Mouse (Mus musculus) midbrain, embryonic 16.5 days (tissue): ENCODE measurements at regions not wholly inside any gene's neighbourhood (a gene's known extent, or its start where the extent isn't known, plus 50 kb on each side); places are given as distances from the start of the nearest gene placed in this dataset.

Experiments
- ATAC-seq: fragments of 200-750 bp; cut with Nextera tagmentation; 2 replicates; pipeline ENCODE4 v1.8.0; 2017; ENCODE audit warnings: moderate TSS enrichment
- H3K27ac ChIP-seq: fragments of 300-500 bp; sonication (generic); 2 replicates; pipeline ENCODE4 v1.5.1; 2014; ENCODE audit warnings: mild to moderate bottlenecking, low read length, mixed read lengths
- H3K27me3 ChIP-seq: fragments of 300-500 bp; sonication (generic); 2 replicates; pipeline ENCODE4 v1.6.1; 2014; ENCODE audit warnings: low read depth, low read length, mixed read lengths; ENCODE audit not compliant: control insufficient read depth, insufficient read depth
- H3K36me3 ChIP-seq: fragments of 300-500 bp; sonication (generic); 2 replicates; pipeline ENCODE4 v1.6.1; 2014; ENCODE audit warnings: mild to moderate bottlenecking, low read length, moderate library complexity, mixed read lengths; ENCODE audit not compliant: control insufficient read depth, insufficient read depth
- H3K4me1 ChIP-seq: fragments of 300-500 bp; sonication (generic); 2 replicates; pipeline ENCODE4 v1.6.1; 2014; ENCODE audit warnings: mild to moderate bottlenecking, low read length, mixed read lengths; ENCODE audit not compliant: control insufficient read depth, insufficient read depth
- H3K4me2 ChIP-seq: fragments of 300-500 bp; sonication (generic); 2 replicates; pipeline ENCODE4 v1.6.1; 2014; ENCODE audit warnings: mild to moderate bottlenecking, low read length, mixed read lengths
- H3K4me3 ChIP-seq: fragments of 300-500 bp; sonication (generic); 2 replicates; pipeline ENCODE4 v1.5.1; 2014; ENCODE audit warnings: low read depth, mild to moderate bottlenecking, low read length, moderate library complexity, mixed read lengths
- H3K9ac ChIP-seq: fragments of 300-500 bp; sonication (generic); 2 replicates; pipeline ENCODE4 v1.6.1; 2014; ENCODE audit warnings: low read depth, low read length, mixed read lengths
- H3K9me3 ChIP-seq: fragments of 300-500 bp; sonication (generic); replicated peaks from 2 replicates; pipeline ENCODE4 v1.6.1; 2014; ENCODE audit warnings: mild to moderate bottlenecking, low read length, mixed read lengths; ENCODE audit not compliant: control insufficient read depth, poor library complexity, severe bottlenecking
- WGBS: fragments of 180-500 bp; shearing (Covaris S2); extraction: QIAGEN DNeasy Blood & Tissue Kit; methylation state at CpG from one replicate; pipeline ENCODE4 v1.1.7; 2014; 5-methylcytosine and 5-hydroxymethylcytosine counted together

DNA sequence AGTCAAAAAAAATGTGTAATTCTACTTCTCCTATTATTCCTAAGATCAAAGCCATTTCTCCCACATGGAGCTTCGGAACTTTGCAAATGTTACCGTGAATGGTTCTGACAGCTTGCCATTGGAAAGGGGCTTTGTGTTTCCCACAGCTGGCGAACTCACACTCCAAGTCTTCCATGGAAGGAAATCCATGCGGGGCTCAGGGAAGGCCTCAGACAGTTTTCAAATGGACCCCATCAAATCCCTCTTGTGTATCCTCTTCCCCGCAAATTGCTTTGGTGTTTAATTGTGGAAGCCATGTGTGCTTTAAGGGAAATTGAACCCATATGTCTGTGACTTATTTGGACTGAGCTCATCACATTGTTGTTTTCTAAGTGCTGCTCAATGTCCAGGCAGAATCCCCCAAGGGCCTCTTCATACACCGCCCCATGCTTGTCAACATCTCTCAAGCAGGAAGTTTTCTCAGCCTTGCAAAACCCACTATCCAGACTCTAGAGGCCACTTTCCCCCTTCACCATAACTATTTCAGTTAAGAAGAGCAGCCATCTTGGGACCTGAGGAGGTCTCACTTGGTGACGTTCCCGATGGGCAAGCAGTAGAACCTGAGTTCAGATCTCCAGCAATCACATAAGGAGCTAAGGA lies 310.1 kb upstream of the Prkcq start:
- 62% methylated on average over 8 of the region's 8 CpGs for WGBS
- no peaks in the 10 kb centered on the region for H3K27me3 ChIP-seq
- H3K27ac ChIP-seq = no peak overlapping the region
- no peak for ATAC-seq
- H3K4me2 ChIP-seq = no peak overlapping the region
- H3K36me3 ChIP-seq = no peaks in the 10 kb centered on the region
- no peaks in the 10 kb centered on the region for H3K4me1 ChIP-seq
- no peak overlapping the region for H3K4me3 ChIP-seq
- H3K9me3 ChIP-seq = no peaks in the 10 kb centered on the region
- H3K9ac ChIP-seq = no peak overlapping the region

DNA sequence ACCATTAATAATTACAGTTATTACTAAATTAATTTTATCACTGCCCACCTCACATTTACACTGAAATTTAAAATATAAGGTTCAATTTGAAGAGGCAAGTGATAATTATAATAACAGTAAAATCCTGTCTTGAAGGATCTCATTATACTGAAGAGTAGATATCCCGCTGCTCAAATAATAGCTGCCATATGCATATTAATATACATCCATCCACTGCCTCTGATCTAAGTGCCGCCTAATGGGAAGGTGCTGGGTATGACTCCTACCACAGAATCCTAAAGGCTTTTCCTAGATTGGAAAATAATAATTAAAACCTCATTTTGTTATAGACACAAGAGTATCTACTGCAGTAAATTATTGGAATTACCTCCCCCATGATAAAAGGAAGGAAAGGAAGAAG lies 307.5 kb upstream of the Prkcq start:
- Histone ChIP-seq H3K9ac (no peak overlapping the region), H3K36me3 (no peaks in the 10 kb centered on the region), H3K27ac (no peak overlapping the region), H3K9me3 (no peaks in the 10 kb centered on the region), H3K4me3 (no peak overlapping the region), H3K4me1 (no peaks in the 10 kb centered on the region), H3K27me3 (no peaks in the 10 kb centered on the region), H3K4me2 (no peak overlapping the region)
- 70% methylated on average over 2 of the region's 2 CpGs for WGBS
- ATAC-seq = no peak

DNA sequence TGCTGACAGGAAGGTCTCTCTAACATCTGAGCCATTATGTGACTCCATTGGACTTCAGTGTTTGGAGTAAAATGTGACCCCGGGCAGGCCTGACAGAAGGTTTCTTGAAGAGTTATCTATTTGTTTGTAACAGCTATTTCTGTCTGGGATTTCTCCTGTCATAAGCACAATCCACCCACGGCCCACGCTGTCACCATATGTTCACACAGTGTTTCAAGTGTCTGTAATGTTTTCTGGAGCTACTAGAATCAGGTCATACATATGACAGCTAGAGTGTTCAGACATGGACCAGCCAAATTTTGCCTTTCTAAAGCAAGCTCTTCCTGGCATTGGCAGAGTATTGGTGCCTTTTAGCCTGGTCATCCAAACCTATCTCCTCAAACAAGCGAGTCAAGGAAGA lies 297.6 kb upstream of the Prkcq start:
- Histone ChIP-seq H3K9ac (no peak overlapping the region), H3K36me3 (no peaks in the 10 kb centered on the region), H3K4me3 (no peak overlapping the region), H3K9me3 (no peaks in the 10 kb centered on the region), H3K4me2 (no peak overlapping the region), H3K27ac (no peak overlapping the region), H3K27me3 (no peaks in the 10 kb centered on the region), H3K4me1 (no peaks in the 10 kb centered on the region)
- no peak for ATAC-seq
- WGBS = 90% methylated on average over 4 of the region's 4 CpGs

DNA sequence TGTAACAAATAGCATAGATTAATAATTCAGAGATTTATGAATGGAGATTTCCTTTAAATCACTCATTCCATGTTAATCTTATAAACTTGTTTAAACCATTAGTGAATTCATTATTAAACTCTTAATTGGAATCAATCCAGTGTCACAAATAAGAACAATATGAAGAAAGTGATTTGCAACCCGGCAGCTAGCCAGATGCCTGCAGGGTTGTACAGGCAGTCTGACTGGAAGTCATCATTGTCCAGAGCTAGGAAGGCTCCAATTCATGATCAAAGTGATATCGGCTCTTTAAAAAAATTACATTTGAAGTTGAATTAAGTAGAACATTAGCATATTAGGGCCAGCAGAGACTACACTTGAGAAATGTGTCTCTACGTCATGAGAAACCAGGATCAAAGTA lies 270.0 kb upstream of the Prkcq start:
- Histone ChIP-seq H3K4me1 (no peaks in the 10 kb centered on the region), H3K36me3 (no peaks in the 10 kb centered on the region), H3K9ac (no peak overlapping the region), H3K9me3 (no peaks in the 10 kb centered on the region), H3K4me3 (no peak overlapping the region), H3K4me2 (no peak overlapping the region), H3K27me3 (no peaks in the 10 kb centered on the region), H3K27ac (no peak overlapping the region)
- 67% methylated on average over 3 of the region's 3 CpGs for WGBS
- no peak for ATAC-seq

DNA sequence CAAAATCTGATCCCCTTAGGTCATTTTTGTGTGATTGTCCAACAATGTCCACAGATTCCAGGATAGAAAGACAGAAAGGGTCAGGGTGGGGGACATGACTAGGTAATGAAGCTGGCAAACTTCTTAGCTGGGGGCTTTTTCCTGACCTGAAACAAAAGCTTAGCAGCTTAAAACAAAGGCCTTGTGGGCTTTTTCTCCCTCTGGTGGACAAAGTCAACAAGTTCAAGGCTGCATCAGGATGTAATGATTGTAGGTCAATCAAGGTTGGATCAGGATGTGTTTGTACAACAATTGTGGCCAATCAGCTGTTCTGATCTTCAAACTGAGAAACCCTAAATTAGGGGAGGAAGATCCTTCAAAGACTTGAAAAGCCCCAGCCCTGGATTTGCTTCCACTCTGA lies 252.0 kb upstream of the Prkcq start:
- Histone ChIP-seq H3K36me3 (no peaks in the 10 kb centered on the region), H3K4me1 (peaks cover 7% of the 10 kb centered on the region; the same call in 1 of the 2 replicates), H3K9ac (no peak overlapping the region), H3K27ac (no peak overlapping the region), H3K4me2 (no peak overlapping the region), H3K27me3 (no peaks in the 10 kb centered on the region), H3K4me3 (no peak overlapping the region), H3K9me3 (no peaks in the 10 kb centered on the region)
- no peak for ATAC-seq

GRCm38 (mm10) chr2:10920686-10921485 lies 251.0 kb upstream of the Prkcq start:
- WGBS = 57% methylated on average over 8 of the region's 8 CpGs
- Histone ChIP-seq H3K4me2 (peak overlapping the region; percentile 39), H3K9me3 (no peaks in the 10 kb centered on the region), H3K4me3 (no peak overlapping the region), H3K4me1 (peaks cover 13% of the 10 kb centered on the region), H3K9ac (no peak overlapping the region), H3K27ac (peak overlapping the region; percentile 35; the same call in 1 of the 2 replicates), H3K27me3 (no peaks in the 10 kb centered on the region), H3K36me3 (no peaks in the 10 kb centered on the region)
- peak; percentile 36; the same call in 1 of the 2 replicates for ATAC-seq

DNA sequence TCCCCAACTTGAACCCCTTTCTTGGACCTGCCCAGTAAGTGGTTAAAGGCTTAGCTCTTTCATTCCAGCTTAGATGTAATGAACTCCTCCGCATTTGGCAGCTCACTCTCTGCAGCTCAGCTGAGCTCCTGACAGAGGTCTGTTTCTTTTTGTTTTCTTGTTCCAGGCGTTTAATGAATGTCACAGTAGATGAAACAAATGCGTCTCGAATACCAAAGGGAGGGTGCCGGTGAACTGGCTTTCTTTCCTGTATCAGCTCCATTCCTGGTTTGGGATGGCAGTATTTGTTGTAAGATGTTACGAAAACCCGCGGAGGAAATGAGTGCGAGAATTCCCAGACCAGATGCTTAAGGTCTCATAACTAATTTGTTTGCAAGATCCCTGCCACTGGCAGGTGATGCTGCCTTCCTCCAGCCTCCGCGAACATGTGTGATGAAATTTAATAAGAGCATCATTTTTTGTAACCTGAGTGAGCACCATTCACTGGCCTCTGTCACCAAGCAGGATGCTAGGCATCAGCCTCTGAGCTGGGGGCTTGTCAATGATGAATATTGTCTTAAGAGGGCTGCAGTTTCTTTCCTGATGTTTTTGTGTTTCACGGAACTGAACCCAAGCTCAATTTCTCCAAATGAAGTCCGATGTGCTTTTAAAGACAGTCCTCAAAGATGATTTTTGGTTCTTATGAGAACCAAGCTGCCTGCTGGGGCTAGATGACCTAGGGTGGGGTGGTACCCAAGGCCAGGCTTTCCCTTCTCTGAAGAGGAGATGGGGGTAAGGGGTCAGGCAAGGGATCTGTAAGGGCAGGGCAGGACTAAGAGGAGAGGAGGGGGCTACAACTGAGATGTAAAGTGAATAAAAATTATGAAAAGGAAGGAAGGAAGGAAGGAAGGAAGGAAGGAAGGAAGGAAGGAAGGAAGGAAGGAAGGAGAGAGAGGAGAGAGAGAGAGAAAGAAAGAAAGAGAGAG lies 250.1 kb upstream of the Prkcq start:
- Histone ChIP-seq H3K4me3 (0 out of 2 replicates have a peak overlapping the region, but pooled peaks have one; percentile 2), H3K36me3 (no peaks in the 10 kb centered on the region), H3K27ac (peak overlapping the region; percentile 35; the same call in 1 of the 2 replicates), H3K9me3 (no peaks in the 10 kb centered on the region), H3K4me2 (peak overlapping the region; percentile 39), H3K27me3 (no peaks in the 10 kb centered on the region), H3K9ac (no peak overlapping the region), H3K4me1 (peaks cover 13% of the 10 kb centered on the region)
- ATAC-seq = peak; percentile 72
- 24% methylated on average over 13 of the region's 13 CpGs for WGBS

DNA sequence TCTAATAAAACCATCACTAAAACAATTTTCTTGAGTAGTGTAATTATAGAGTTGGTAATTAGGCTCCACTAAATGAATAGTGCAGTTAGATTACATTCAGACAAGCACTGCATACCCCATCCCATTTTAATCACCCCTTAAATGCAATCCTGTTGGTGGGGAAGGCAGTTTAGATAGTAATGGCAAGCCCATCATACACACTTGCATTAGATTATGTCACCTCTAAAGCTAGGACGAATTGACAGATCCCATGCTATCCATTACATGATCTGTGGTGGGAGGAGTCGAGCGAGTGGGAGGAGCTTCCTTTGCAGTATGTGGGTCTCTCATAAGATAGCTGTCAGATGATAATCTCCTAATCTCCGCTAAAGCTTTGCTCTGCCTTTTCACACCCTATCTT lies 247.9 kb upstream of the Prkcq start:
- no peak for ATAC-seq
- H3K27me3 ChIP-seq = no peaks in the 10 kb centered on the region
- 79% methylated on average over 4 of the region's 4 CpGs for WGBS
- peaks cover 13% of the 10 kb centered on the region for H3K4me1 ChIP-seq
- H3K36me3 ChIP-seq = no peaks in the 10 kb centered on the region
- H3K4me2 ChIP-seq = no peak overlapping the region
- no peaks in the 10 kb centered on the region for H3K9me3 ChIP-seq
- no peak overlapping the region for H3K4me3 ChIP-seq
- H3K9ac ChIP-seq = no peak overlapping the region
- H3K27ac ChIP-seq = no peak overlapping the region
